Mouse (Mus musculus): ENCODE results near the gene Nsrp1.

DNA sequence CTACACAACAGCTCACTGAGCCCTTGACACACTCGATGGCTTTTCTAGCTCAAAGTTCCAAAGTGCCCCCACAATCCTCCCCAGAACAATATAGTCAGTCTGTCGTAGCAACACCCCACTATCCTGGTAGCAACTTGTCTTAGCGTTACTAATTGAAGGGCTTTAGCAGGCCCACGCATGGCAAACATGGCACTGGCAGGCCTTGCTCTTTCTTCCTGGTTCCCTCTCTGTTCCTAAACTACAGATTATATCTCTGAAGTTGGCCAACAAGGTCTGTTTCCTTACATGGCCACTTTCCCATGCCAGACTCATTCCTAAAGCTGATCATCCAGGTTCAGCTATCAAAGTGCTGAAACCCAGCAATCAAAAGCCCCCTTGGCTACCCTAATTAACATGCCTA is 36.3 kb downstream of the Nsrp1 start:
- TF ChIP-seq CTCF (IDR thresholded peaks at IDR 0.05; ENCODE audit: extremely low read depth, insufficient read length, insufficient replicate concordance, low read depth, low read length): no peak
- no peak for TF ChIP-seq POLR2A (IDR thresholded peaks at IDR 0.05; ENCODE audit: low read depth, low read length)

Data from small intestine, adult 2 months (tissue).